Mouse (Mus musculus) T-helper 17 cell (primary cell): Measurements from ENCODE around the gene Adad1.

Experiments used
- in situ Hi-C, 2 experiments: fragments of 300-600 bp; cut with MboI, MseI; formaldehyde crosslinking; loops; 1 replicate in 1 of 2; 2 replicates in 1 of 2; pipeline ENCODE4 v1.15.1; 2025; ENCODE audit warnings: high pct_unique_total_duplicates in 2 of 2

The Adad1 gene

GRCm38 (mm10) chr3:37063406-37063805, at the start of gene Adad1:
TSS of gene Adad1 (plus strand) at chr3:37063527.
- in situ Hi-C loops = no loop called here

DNA sequence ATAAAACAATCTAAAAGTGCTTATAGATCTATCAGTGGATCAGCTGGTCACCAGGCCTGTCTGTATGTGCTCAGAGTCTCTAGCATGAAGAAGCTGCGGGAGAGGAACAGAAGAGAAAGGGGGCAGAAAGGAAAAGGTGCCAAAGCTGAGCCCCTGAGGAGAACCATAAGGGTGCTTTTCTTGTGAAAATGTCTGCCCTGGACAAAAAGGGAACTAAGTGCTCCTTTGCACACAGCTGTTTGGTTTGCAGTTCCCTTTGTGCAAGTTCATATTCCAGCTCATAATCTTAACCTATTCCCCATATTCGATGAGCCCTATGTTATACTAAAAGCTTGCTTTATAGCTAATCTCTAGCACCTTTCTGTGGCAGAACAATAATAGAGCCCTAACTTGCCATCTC, 25.3 kb upstream of the Adad1 start:
- in situ Hi-C loops = no loop called here

GRCm38 (mm10) chr3:37039811-37040210, 23.5 kb upstream of the Adad1 start:
- in situ Hi-C loops = no loop called here

- in situ Hi-C loops = no loop called here
These were observed 11.8 kb upstream of the Adad1 start for GRCm38 (mm10) chr3:37051491-37051890.

DNA sequence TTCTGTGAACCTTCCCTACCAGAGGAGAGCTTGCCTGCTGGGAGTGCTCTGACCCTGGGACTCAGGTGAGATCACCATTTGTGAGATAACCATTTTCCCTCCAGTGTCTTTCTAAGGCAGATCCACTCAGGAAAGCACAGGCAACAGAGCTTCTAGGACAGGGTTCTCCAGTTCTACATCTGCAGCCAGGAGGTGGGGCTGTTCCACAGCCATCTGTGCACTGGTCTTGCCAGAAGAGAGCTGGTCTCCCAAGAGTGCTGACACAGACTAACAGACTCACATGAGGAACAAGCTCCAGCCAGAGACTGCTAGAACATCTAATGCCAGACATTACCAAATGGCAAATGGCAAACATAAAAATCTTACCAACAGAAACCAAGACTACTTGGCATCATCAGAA, 9.9 kb downstream of the Adad1 start:
- in situ Hi-C loops = loop anchor here in 1 of 2 experiments (5.0 kb wide), 1 partner anchor 129 kb away; no protein-coding TSS in a partner anchor

DNA sequence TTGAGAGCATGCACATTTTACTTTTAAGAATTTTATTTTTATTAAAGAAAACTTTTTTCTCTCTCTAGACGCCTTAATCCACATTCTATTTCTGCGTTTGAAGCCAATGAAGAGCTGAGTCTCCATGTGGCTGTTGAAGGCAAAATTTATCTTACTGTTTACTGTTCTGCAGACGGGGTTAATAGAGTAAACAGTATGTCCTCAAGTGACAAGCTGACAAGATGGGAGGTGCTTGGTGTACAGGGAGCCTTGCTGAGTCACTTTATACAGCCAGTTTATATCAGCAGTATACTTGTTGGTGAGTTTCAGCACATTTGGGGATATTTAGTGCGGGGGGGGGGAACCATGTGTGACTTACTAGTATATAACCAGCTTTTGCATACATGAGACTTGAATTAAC, 21.5 kb downstream of the Adad1 start:
- in situ Hi-C loops = no loop called here

- in situ Hi-C loops = no loop called here
These were observed 27.4 kb downstream of the Adad1 start for GRCm38 (mm10) chr3:37090721-37091120.

GRCm38 (mm10) chr3:37125655-37126054, 62.3 kb downstream of the Adad1 start, which contains the start of gene Il2:
TSS of gene Il2 (minus strand) at chr3:37125959.
- in situ Hi-C loops = loop anchor here in 1 of 2 experiments (5.0 kb wide), 1 partner anchor 77 kb away; no protein-coding TSS in a partner anchor

- in situ Hi-C loops = loop anchor here in 1 of 2 experiments (5.0 kb wide), 1 partner anchor 76 kb away; no protein-coding TSS in a partner anchor
These were observed 62.8 kb downstream of the Adad1 start for GRCm38 (mm10) chr3:37126162-37126561.

DNA sequence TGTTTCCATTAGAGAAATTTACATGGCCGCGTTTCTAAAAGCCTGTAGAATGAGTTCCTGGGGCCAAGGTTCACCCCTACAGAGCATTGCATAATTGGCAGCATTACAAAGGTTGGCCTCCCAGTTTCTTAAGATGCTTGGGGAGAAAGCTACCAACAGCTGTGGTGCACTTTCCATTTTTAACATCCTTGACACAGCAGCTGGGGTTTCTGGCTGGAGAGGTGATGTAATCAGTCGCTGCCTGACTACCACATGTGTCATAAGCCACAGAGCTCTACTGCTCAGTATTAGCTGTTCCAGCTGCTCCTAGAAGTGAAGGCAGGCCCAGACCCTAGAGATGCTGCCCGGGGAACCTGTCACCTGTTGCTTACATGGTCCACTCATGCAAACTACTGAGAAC, 64.9 kb downstream of the Adad1 start:
- in situ Hi-C loops = loop anchor here in 1 of 2 experiments (5.0 kb wide), 1 partner anchor 74 kb away; no protein-coding TSS in a partner anchor

GRCm38 (mm10) chr3:37129063-37129462, 65.7 kb downstream of the Adad1 start:
- in situ Hi-C loops = loop anchor here in 1 of 2 experiments (5.0 kb wide), 1 partner anchor 73 kb away; no protein-coding TSS in a partner anchor

GRCm38 (mm10) chr3:37137231-37137630, 73.9 kb downstream of the Adad1 start:
- in situ Hi-C loops = no loop called here

DNA sequence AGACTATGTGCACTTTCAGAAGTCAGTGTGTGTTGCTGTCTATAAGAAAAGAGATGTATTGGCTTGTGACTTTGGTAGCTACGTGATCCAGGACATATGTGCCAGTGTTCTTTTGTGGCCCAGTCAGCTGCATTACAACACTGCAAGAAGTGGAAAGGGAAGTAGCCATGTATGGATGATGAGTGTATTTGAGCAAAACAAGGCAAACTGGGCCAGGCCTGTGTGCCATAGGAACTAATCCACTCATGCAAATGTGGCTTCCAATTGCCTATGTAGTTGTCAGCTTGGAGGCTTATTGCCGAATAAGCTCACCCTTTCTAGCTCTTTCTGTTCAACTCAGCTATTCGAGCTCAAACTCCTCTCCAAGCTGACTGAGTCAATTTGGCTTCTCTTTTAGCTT, 75.9 kb downstream of the Adad1 start:
- in situ Hi-C loops = no loop called here

GRCm38 (mm10) chr3:37140168-37140906, 77.0 kb downstream of the Adad1 start:
- in situ Hi-C loops = no loop called here

DNA sequence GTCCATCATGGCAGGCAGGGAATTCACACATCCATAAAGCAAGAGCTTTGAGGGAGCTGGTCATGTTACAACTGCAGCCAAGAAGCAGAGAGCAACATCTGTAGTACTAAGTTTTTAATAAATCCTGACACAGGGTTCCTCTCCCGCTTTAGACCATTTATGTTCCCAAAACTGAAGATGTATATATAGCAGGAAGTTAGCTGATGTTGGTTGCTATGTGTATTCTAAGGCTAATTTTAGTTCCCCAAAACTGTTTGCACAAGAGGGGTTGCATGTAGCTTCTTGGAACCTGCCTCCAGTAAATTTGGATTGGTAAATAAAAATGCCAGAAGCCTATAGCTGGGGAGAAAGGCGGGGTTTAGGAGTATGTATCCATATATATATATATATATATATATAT, 78.5 kb downstream of the Adad1 start:
- in situ Hi-C loops = no loop called here

DNA sequence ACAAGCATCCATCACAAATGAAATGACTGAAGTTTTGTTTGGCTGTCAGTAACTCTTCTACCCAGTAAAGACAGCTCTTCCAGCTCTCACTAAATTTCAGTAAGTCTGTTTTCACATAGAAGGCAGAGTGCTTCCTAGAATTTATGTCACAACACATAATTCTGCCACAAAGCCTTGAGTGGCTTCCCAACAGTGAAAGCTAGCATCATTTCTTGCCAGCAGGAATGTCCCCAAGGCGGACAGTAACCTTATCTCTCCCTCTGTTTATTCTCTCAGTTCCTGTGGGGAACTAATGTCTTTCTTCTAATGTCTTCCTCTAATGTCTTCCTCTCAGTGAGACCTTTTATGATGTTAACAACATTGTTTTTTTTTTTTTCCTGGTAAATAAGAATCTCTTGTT, 81.7 kb downstream of the Adad1 start:
- in situ Hi-C loops = no loop called here

DNA sequence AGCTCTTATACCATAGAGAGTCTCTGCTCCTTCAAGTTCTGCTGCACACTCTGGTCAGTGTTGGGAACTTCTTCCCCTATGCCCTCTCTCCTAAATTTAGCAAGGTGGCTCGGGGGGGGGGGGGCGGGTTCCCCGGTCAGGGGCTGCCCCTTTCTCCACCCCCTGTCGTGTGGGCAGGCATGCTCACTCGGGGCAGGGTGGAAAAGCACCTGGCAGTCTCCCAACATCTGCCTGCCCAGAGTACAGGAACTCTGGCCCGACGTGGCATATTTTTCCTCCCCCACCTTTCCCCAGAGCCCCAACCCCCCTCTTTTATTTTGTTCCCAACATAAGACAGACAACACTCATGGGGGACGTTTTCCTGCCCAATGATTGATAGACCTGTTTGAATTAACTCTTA, 83.1 kb downstream of the Adad1 start:
- in situ Hi-C loops = no loop called here

- in situ Hi-C loops = no loop called here
These were observed 83.5 kb downstream of the Adad1 start for GRCm38 (mm10) chr3:37146810-37147209.

DNA sequence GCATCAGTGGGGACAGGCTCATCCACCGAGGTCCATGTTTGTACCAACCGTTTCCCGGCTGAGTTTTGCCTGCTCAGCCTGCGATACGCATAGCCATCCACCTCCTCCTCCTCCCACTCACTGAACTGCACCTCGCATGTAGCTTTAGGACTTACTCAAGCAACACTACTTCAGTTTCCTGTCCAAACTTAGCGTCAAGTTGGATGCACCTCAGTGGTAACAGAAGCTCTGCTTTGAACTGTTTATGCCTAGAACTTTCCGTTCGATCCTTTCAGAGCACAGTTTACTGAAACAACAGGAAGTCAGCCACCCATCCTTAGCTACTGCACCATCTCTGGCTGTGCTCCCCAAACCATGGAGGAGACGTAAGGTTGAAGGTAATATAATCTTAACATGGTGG, 88.9 kb downstream of the Adad1 start:
- in situ Hi-C loops = no loop called here

DNA sequence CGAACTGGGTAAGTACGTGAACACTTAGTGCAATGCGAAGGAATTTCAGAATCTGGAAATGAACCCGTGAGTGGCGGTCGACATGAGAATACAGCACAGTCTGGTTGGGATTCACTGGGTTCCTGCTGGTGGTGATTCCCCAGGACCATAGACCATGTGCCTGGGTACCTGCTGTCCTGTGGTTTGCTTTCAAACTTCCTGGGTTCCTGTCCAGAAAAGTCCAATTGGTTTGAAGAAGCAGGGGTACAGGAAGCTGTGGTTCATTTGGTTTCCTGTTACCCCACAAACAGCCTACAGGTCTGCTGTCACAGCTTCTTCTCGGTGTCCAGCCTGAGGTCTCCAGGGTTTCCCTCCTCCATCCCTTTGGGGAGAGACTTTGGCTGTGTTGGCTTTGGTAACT, 89.7 kb downstream of the Adad1 start:
- in situ Hi-C loops = no loop called here

- in situ Hi-C loops = no loop called here
These were observed 91.1 kb downstream of the Adad1 start for GRCm38 (mm10) chr3:37154396-37154795.

GRCm38 (mm10) chr3:37157082-37157481, 93.8 kb downstream of the Adad1 start:
- in situ Hi-C loops = no loop called here

- in situ Hi-C loops = no loop called here
These were observed 94.9 kb downstream of the Adad1 start for GRCm38 (mm10) chr3:37158246-37158645.
